ENCODE assay signal across 8 mouse cellular contexts in genomic region chr14:51884031-51884544, GRCm38 (mm10). TPM values are rescaled to one million over a fixed set of nuclear protein-coding genes. Genes with fewer than 3 reads are reported as not detected.
DNase-seq lines count a peak whose midpoint lies in the region; ATAC-seq and TF ChIP-seq lines count a peak whose summit lies in the region.

No protein-coding gene starts in this region.

- peak overlapping the region; percentile 75 for H3K9ac ChIP-seq in hindbrain, embryonic 16.5 days (ENCODE audit: low read depth, low read length)

- no peak for TF ChIP-seq CTCF in brain, embryonic 14.5 days (IDR thresholded peaks at IDR 0.05; ENCODE audit: borderline replicate concordance, extremely low read depth, insufficient read depth, insufficient read length)

- no peak for TF ChIP-seq POLR2A in brain, embryonic 14.5 days (IDR thresholded peaks at IDR 0.05; ENCODE audit: borderline replicate concordance, extremely low read depth, insufficient read depth, insufficient read length, poor library complexity, severe bottlenecking)
- no peak for TF ChIP-seq POLR2A in myocyte (IDR thresholded peaks at IDR 0.05; ENCODE audit: insufficient read length, low read depth)

- H3ac ChIP-seq in myocyte (ENCODE audit: control insufficient read depth, insufficient read length), result no peak overlapping the region

- 3% methylated on average over 14 of the region's 14 CpGs for WGBS in hindbrain, embryonic 16.5 days

- ATAC-seq in hindbrain, embryonic 16.5 days, result no peak; the same call in none of the 2 replicates

- H3K4me3 ChIP-seq in hindbrain, embryonic 16.5 days (ENCODE audit: low read length), result peak overlapping the region; percentile 74
- peak overlapping the region; percentile 66 for H3K4me3 ChIP-seq in myocyte

- H3K9me3 ChIP-seq in hindbrain, embryonic 16.5 days (ENCODE audit: control insufficient read depth, low read length), result no peaks in the 10 kb centered on the region

- H3K4me2 ChIP-seq in hindbrain, embryonic 16.5 days (ENCODE audit: low read length), result peak overlapping the region; percentile 75
- peak overlapping the region; percentile 99 for H3K4me2 ChIP-seq in myocyte (ENCODE audit: low read depth)

- peaks cover 12% of the 10 kb centered on the region for H3K4me1 ChIP-seq in hindbrain, embryonic 16.5 days (ENCODE audit: control insufficient read depth, insufficient read depth, low read depth, low read length)

- peaks cover 6% of the 10 kb centered on the region for H3K79me2 ChIP-seq in myocyte (ENCODE audit: control insufficient read depth, insufficient read depth)

- peak; percentile 27 for DNase-seq in kidney, adult 9 months
- no peak for DNase-seq in kidney, postnatal 25 days
- peak; percentile 70 for DNase-seq in brain, embryonic 14.5 days (ENCODE audit: low read depth)
- no peak for DNase-seq in adrenal gland, adult (ENCODE audit: inconsistent age in 2 of 2, low spot score in 1 of 2)
- DNase-seq in testis, postnatal 14 days (ENCODE audit: low spot score), result no peak
- no peak for DNase-seq in right cerebral cortex, postnatal 14 days

- H3K27me3 ChIP-seq in hindbrain, embryonic 16.5 days (replicated peaks; ENCODE audit: control insufficient read depth, insufficient read depth, low read length), result no peaks in the 10 kb centered on the region
- H3K27me3 ChIP-seq in myocyte (ENCODE audit: control insufficient read depth, insufficient read depth, insufficient read length), result no peaks in the 10 kb centered on the region

- peak overlapping the region; percentile 83 for H3K27ac ChIP-seq in hindbrain, embryonic 16.5 days (ENCODE audit: low read depth, low read length)

- H3K36me3 ChIP-seq in hindbrain, embryonic 16.5 days (ENCODE audit: control insufficient read depth, insufficient read depth, low read length), result peaks cover 12% of the 10 kb centered on the region
- H3K36me3 ChIP-seq in myocyte (ENCODE audit: control insufficient read depth, insufficient read depth), result no peaks in the 10 kb centered on the region

TF ChIP-seq in myocyte, 11 proteins besides CTCF, POLR2A, EP300 and RAD21:
- TF ChIP-seq USF1 (IDR thresholded peaks at IDR 0.05; ENCODE audit: low read depth) (no peak), MAX (IDR thresholded peaks at IDR 0.05; ENCODE audit: low read depth) (no peak), REST (IDR thresholded peaks at IDR 0.05; ENCODE audit: insufficient read depth, insufficient read length) (no peak)

RNA-seq across cellular contexts. Expression of gene Mettl17, which starts 0.6 kb away (rescaled TPM):
- 64.9 and 76.0 TPM in 2 replicates for polyA plus RNA-seq in brain, embryonic 14.5 days (2012; rRNA removed)
- 80.4 and 88.1 TPM in 2 replicates for polyA plus RNA-seq in hindbrain, embryonic 16.5 days (2015; fragmentation: Nextera tagmentation; extraction: Ambion mirVana)
- 24.1 TPM for polyA plus RNA-seq in myocyte (2012; fragmentation: generic; extraction: Trizol)

RNA-seq across cellular contexts. Expression of gene Slc39a2, which starts 8.6 kb away (rescaled TPM):
- 12.1 and 15.3 TPM in 2 replicates for polyA plus RNA-seq in brain, embryonic 14.5 days (2012; rRNA removed)
- 1.5 and 1.9 TPM in 2 replicates for polyA plus RNA-seq in hindbrain, embryonic 16.5 days (2015; fragmentation: Nextera tagmentation; extraction: Ambion mirVana)
- polyA plus RNA-seq in myocyte (2012; fragmentation: generic; extraction: Trizol), result 0.12 TPM

RNA-seq across cellular contexts. Expression of gene Ndrg2, which starts 29.9 kb away (rescaled TPM):
- polyA plus RNA-seq in brain, embryonic 14.5 days (2012; rRNA removed), result 80.5 and 115 TPM in 2 replicates
- polyA plus RNA-seq in hindbrain, embryonic 16.5 days (2015; fragmentation: Nextera tagmentation; extraction: Ambion mirVana), result 338 and 429 TPM in 2 replicates
- 31.8 TPM for polyA plus RNA-seq in myocyte (2012; fragmentation: generic; extraction: Trizol)

RNA-seq across cellular contexts. Expression of gene Ear6, which starts 30.6 kb away (rescaled TPM):
- 0.14 TPM in 1 of 2 replicates, not detected in the other for polyA plus RNA-seq in brain, embryonic 14.5 days (2012; rRNA removed)
- polyA plus RNA-seq in hindbrain, embryonic 16.5 days (2015; fragmentation: Nextera tagmentation; extraction: Ambion mirVana), result not detected in 2 replicates
- polyA plus RNA-seq in myocyte (2012; fragmentation: generic; extraction: Trizol), result not detected

RNA-seq across cellular contexts. Expression of gene Tppp2, which starts 34.1 kb away (rescaled TPM):
- not detected in 2 replicates for polyA plus RNA-seq in brain, embryonic 14.5 days (2012; rRNA removed)
- not detected in 2 replicates for polyA plus RNA-seq in hindbrain, embryonic 16.5 days (2015; fragmentation: Nextera tagmentation; extraction: Ambion mirVana)
- polyA plus RNA-seq in myocyte (2012; fragmentation: generic; extraction: Trizol), result not detected

Comparison
In these comparisons a context has a peak if more than half of its experiments do, and no peak if none do; other contexts are left out.
1. DNase-seq: peak in kidney, adult 9 months (single experiment) and brain, embryonic 14.5 days (single experiment); none in kidney, postnatal 25 days (0 of 2), adrenal gland, adult (0 of 2), testis, postnatal 14 days (single experiment) and right cerebral cortex, postnatal 14 days (single experiment).